Mouse (Mus musculus) liver, adult 2 months (tissue): ENCODE measurements around the gene Ulk2. TPM values are rescaled to one million over a fixed set of nuclear protein-coding genes. Genes with fewer than 3 reads are reported as not detected.
A peak's percentile ranks its signal among the peaks of the same experiment; 100 is the strongest.

Experiments
- DNase-seq: peaks from one replicate; pipeline ENCODE4 v3.0.0-alpha.2; 2011; ENCODE audit warnings: low read depth, low spot score; ENCODE audit errors: extremely low read depth
- H3K27ac ChIP-seq: fragments of 200-500 bp; replicated peaks from 2 replicates; pipeline ENCODE4 v1.5.1; 2012; ENCODE audit warnings: low read depth, mild to moderate bottlenecking, control low read depth, inconsistent platforms, low read length; ENCODE audit not compliant: insufficient read depth
- H3K27me3 ChIP-seq: fragments of 200-500 bp; 2 replicates; pipeline ENCODE4 v1.6.1; 2012; ENCODE audit warnings: mild to moderate bottlenecking, moderate library complexity, low read length, inconsistent platforms; ENCODE audit not compliant: control insufficient read depth, insufficient read depth
- H3K36me3 ChIP-seq: fragments of 200-500 bp; 2 replicates; pipeline ENCODE4 v1.6.1; 2012; ENCODE audit warnings: low read length, inconsistent platforms; ENCODE audit not compliant: control insufficient read depth, insufficient read depth
- H3K4me1 ChIP-seq: fragments of 200-500 bp; 2 replicates; pipeline ENCODE4 v1.6.1; 2011; ENCODE audit warnings: low read length; ENCODE audit not compliant: control insufficient read depth, insufficient read depth
- H3K4me3 ChIP-seq: fragments of 200-500 bp; 2 replicates; pipeline ENCODE4 v1.5.1; 2011; ENCODE audit warnings: low read depth, mild to moderate bottlenecking, control low read depth, low read length, moderate library complexity; ENCODE audit not compliant: insufficient read depth
- H3K79me2 ChIP-seq: fragments of 200-500 bp; 2 replicates; pipeline ENCODE4 v1.6.1; 2012; ENCODE audit warnings: inconsistent platforms, mild to moderate bottlenecking, low read length, moderate library complexity; ENCODE audit not compliant: control insufficient read depth, insufficient read depth
- H3K9ac ChIP-seq: fragments of 200-500 bp; 2 replicates; pipeline ENCODE4 v1.6.1; 2012; ENCODE audit warnings: low read depth, mild to moderate bottlenecking, control low read depth, inconsistent platforms, low read length
- CTCF ChIP-seq: fragments of 200-500 bp; IDR thresholded peaks from 2 replicates; pipeline ENCODE4 v1.5.1; 2011; ENCODE audit warnings: low read depth, low read length, control low read depth
- POLR2A ChIP-seq: fragments of 200-500 bp; IDR thresholded peaks from 2 replicates; pipeline ENCODE4 v1.6.1; 2011; ENCODE audit warnings: low read length, control low read depth; ENCODE audit not compliant: insufficient read depth; ENCODE audit errors: extremely low read depth
- WGBS: fragments of 180-500 bp; shearing (Covaris S2); methylation state at CpG from one replicate; pipeline ENCODE4 v1.1.7; 2018; 5-methylcytosine and 5-hydroxymethylcytosine counted together
- polyA plus RNA-seq: library from polyadenylated mRNA; depleted of rRNA; stranded (reverse); fragments of >200 nt; gene quantifications from 2 replicates; pipeline ENCODE4 v1.2.3, GENCODE M21; 2012
- total RNA-seq: library from RNA; depleted of rRNA; stranded (reverse); fragments of >200 nt; gene quantifications from 2 replicates; pipeline ENCODE4 v1.2.3, GENCODE M21; 2014

Ulk2 gene
- total and polyA plus RNA-seq, 2 experiments: 38.8 to 52.4 TPM

DNA sequence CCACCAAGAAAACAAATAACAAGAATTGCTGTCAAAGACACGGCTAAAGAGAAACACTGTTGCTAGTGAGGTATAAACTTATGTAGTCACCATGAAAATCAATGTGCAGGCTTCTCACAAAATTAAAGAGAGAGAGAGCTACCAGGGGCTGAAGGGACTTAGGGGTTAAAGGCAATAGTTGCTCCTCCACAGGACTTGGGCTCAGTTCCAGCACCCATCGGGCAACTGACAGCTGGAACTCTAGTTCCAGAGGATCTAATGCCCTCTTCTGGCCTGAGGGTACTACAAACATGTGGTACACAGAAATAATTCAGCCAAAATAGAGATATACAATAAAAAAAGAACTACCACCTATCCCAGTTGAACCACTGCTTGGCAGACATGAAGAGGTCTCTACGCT is 107.7 kb downstream of the Ulk2 start:
- WGBS: 59% methylated on average over 3 of the region's 3 CpGs
- H3K36me3 ChIP-seq: peaks cover 55% of the 10 kb centered on the region
- H3K79me2 ChIP-seq: no peaks in the 10 kb centered on the region
- H3K9ac ChIP-seq: no peak overlapping the region
- no peak overlapping the region for H3K4me3 ChIP-seq
- no peaks in the 10 kb centered on the region for H3K27me3 ChIP-seq
- no peak for DNase-seq
- TF ChIP-seq POLR2A (no peak), CTCF (no peak)
- H3K4me1 ChIP-seq: no peaks in the 10 kb centered on the region
- H3K27ac ChIP-seq: no peak overlapping the region

DNA sequence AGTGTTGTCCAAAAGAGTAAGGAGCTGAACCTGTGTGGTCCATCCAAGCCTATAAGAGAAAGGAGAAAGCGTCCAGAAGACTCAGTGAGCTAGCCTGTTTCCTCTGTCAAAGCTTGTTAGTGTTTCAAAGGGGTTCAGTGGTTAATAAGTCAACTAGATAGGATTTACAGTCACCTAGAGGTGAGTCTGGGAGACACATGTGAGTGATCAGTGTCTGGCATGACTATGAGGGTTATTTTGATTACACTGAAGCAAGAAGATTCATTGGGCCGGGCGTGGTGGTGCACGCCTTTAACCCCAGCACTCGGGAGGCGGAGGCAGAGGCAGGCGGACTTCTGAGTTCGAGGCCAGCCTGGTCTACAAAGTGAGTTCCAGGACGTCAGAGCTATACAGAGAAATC is 109.1 kb downstream of the Ulk2 start:
- Histone ChIP-seq H3K4me3 (no peak overlapping the region), H3K79me2 (no peaks in the 10 kb centered on the region), H3K9ac (no peak overlapping the region), H3K27me3 (no peaks in the 10 kb centered on the region), H3K36me3 (peaks cover 54% of the 10 kb centered on the region), H3K27ac (no peak overlapping the region), H3K4me1 (no peaks in the 10 kb centered on the region)
- no peak for TF ChIP-seq CTCF
- TF ChIP-seq POLR2A: no peak
- no peak for DNase-seq
- WGBS: 95% methylated on average over 9 of the region's 9 CpGs

DNA sequence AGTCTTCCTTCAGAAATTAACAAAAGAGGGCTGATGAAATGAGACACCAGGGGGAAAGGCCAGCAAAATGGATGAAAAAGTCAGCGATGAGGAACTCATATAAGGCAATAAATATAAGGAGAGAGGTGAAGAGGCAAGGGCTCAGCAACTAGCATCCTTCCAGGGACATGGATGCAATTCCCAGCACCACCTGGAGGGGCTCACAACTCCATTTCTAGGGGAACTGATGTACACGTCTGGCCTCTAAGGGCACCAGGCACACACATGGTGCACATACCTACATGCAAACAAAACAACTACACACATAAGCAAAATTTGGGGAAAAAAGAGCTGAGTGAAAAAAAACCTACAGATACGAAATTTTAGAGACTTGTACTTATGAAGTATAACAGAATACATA is 110.4 kb downstream of the Ulk2 start:
- 81% methylated on average over 3 of the region's 3 CpGs for WGBS
- no peaks in the 10 kb centered on the region for H3K79me2 ChIP-seq
- peaks cover 52% of the 10 kb centered on the region for H3K36me3 ChIP-seq
- no peak overlapping the region for H3K27ac ChIP-seq
- H3K4me1 ChIP-seq: no peaks in the 10 kb centered on the region
- no peak overlapping the region for H3K4me3 ChIP-seq
- no peak overlapping the region for H3K9ac ChIP-seq
- TF ChIP-seq CTCF: 0 out of 2 replicates have a peak, but pooled peaks have one; percentile 8
- TF ChIP-seq POLR2A: no peak
- no peaks in the 10 kb centered on the region for H3K27me3 ChIP-seq
- no peak for DNase-seq

DNA sequence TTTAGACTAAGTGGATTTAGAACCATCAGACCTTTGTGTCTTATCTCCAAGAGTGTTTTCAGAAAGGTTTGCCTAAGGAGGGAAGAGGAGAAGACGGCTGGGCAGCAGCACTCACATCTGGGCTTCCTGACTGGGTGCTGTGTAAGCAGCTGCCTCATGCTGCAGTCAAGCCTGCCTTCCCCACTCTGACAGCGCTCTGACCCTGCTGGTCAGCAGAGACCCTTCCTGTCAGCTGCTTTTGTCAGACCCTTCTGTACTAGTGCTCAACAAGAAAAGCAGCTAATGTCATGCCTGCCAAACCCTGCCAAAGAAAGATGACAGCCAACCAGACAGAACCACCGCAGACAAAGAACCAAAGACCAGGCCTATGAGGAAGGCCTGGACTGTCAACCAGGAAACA is 111.1 kb downstream of the Ulk2 start:
- Histone ChIP-seq H3K27me3 (no peaks in the 10 kb centered on the region), H3K27ac (no peak overlapping the region), H3K4me3 (no peak overlapping the region), H3K4me1 (no peaks in the 10 kb centered on the region), H3K9ac (no peak overlapping the region), H3K36me3 (peaks cover 57% of the 10 kb centered on the region), H3K79me2 (no peaks in the 10 kb centered on the region)
- DNase-seq: no peak
- WGBS: 78% methylated on average over 3 of the region's 3 CpGs
- TF ChIP-seq POLR2A (no peak), CTCF (no peak)

DNA sequence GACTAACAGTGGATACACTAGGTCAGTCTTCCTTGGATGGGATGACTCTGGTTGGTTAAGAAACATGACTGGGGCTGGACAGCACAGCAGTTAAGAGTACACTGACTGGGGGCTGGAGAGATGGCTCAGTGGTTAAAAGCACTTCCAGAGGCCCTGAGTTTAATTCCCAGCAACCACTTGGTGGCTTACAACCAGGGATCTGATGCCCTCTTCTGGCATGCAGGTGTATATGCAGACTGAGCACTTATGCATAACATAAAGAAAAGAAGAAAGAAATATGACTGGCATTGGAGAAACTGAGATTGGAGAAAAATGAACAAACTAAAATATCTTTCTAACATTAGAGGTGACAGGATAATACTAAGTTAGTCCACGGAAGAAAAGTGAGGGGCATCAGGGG is 114.4 kb downstream of the Ulk2 start:
- H3K36me3 ChIP-seq: peaks cover 64% of the 10 kb centered on the region

DNA sequence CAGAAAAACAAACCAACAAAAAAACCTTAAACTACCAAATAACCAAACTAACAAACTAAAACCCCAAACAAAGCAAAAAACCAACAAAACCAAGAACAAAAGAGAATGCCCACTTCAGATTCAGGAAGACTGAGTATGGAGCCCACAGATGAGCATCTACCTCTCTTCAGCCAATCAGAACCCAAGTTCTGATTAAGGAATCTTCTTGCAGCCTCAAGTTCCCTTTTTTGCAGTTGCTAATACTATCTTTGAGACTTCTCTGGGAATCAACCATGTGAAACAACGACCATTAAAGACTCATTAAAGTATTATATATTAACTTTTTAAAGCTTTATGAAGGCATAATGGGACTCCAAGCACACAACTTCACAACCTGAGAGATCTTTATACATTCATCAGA is 117.6 kb downstream of the Ulk2 start:
- H3K36me3 ChIP-seq: peaks cover 62% of the 10 kb centered on the region
- no peak overlapping the region for H3K9ac ChIP-seq
- no peaks in the 10 kb centered on the region for H3K4me1 ChIP-seq
- no peak for DNase-seq
- no peak overlapping the region for H3K27ac ChIP-seq
- H3K27me3 ChIP-seq: no peaks in the 10 kb centered on the region
- WGBS: 89% methylated on average over 1 of the region's 1 CpGs
- TF ChIP-seq POLR2A (no peak), CTCF (no peak)
- no peaks in the 10 kb centered on the region for H3K79me2 ChIP-seq
- no peak overlapping the region for H3K4me3 ChIP-seq

More for the DNA sequence above, 114.4 kb downstream of the Ulk2 start:
- WGBS: 94% methylated on average over 1 of the region's 1 CpGs
- Histone ChIP-seq H3K27ac (no peak overlapping the region), H3K27me3 (no peaks in the 10 kb centered on the region), H3K4me1 (no peaks in the 10 kb centered on the region), H3K4me3 (no peak overlapping the region), H3K79me2 (no peaks in the 10 kb centered on the region), H3K9ac (no peak overlapping the region)
- no peak for TF ChIP-seq CTCF
- TF ChIP-seq POLR2A: no peak
- no peak for DNase-seq
